ENCODE assay signal across 8 mouse cellular contexts in the genomic region with DNA sequence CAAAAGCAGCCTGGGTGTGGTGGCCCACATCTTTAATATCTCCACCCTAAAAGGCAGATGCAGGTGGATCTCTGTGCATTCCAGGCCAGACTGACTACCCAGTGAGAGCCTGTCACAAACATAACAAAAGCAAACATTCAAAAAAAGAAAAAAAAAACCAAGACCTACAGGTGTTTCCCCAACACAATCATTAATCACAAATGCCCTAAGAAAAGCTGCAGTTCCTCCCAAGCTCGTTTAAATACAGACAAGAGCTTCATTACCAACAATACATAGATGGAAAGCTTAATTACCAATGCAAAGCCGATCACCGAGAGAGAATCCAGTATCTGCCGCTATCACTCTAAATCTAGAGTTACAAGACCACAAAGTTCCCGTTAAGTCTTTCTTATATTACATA. TPM values are rescaled to one million over a fixed set of nuclear protein-coding genes. Genes with fewer than 3 reads are reported as not detected.
DNase-seq lines count a peak whose midpoint lies in the region; ATAC-seq and TF ChIP-seq lines count a peak whose summit lies in the region.

No protein-coding gene starts in this region.

- no peaks in the 10 kb centered on the region for H3K36me3 ChIP-seq in heart, embryonic 13.5 days
- no peaks in the 10 kb centered on the region for H3K36me3 ChIP-seq in ES-E14 (ENCODE audit: control insufficient read depth, insufficient read depth, low read length, poor library complexity, severe bottlenecking)
- no peaks in the 10 kb centered on the region for H3K36me3 ChIP-seq in hindbrain, embryonic 12.5 days
- H3K36me3 ChIP-seq in midbrain, embryonic 13.5 days: no peaks in the 10 kb centered on the region

- ATAC-seq in heart, embryonic 13.5 days (ENCODE audit: extremely low read depth, insufficient number of reproducible peaks, low FRiP score, low TSS enrichment): no peak
- ATAC-seq in hindbrain, embryonic 12.5 days (ENCODE audit: low FRiP score): no peak
- no peak for ATAC-seq in midbrain, embryonic 13.5 days

- 14% methylated on average over 5 of the region's 5 CpGs for WGBS in heart, embryonic 13.5 days
- WGBS in hindbrain, embryonic 12.5 days: 4% methylated on average over 5 of the region's 5 CpGs
- WGBS in midbrain, embryonic 13.5 days: under 1% methylated on average over 5 of the region's 5 CpGs

- H3K27ac ChIP-seq in heart, embryonic 13.5 days (replicated peaks): no peak overlapping the region
- no peak overlapping the region; the same call in 1 of the 2 replicates for H3K27ac ChIP-seq in ES-E14 (ENCODE audit: insufficient read depth, low read depth, low read length, poor library complexity, severe bottlenecking)
- no peak overlapping the region for H3K27ac ChIP-seq in hindbrain, embryonic 12.5 days
- no peak overlapping the region for H3K27ac ChIP-seq in midbrain, embryonic 13.5 days

- H3K4me3 ChIP-seq in heart, embryonic 13.5 days: peak overlapping the region; percentile 78
- peak overlapping the region; percentile 89 to 99 for H3K4me3 ChIP-seq in ES-E14 (ENCODE audit: insufficient read depth in 1 of 2, low read depth in 1 of 2, low read length in 2 of 2, poor library complexity in 1 of 2, severe bottlenecking in 1 of 2)
- peak overlapping the region; percentile 89 for H3K4me3 ChIP-seq in hindbrain, embryonic 12.5 days
- peak overlapping the region; percentile 98 for H3K4me3 ChIP-seq in midbrain, embryonic 13.5 days (replicated peaks)

- H3K4me1 ChIP-seq in heart, embryonic 13.5 days: peaks cover 36% of the 10 kb centered on the region
- peaks cover 6 to 13% of the 10 kb centered on the region in 2 experiments; a peak in 3 of 4 replicates for H3K4me1 ChIP-seq in ES-E14 (ENCODE audit: control insufficient read depth in 2 of 2, insufficient read depth in 2 of 2, low read length in 2 of 2, poor library complexity in 1 of 2)
- H3K4me1 ChIP-seq in hindbrain, embryonic 12.5 days: peaks cover 23% of the 10 kb centered on the region
- H3K4me1 ChIP-seq in midbrain, embryonic 13.5 days (replicated peaks): peaks cover 35% of the 10 kb centered on the region

- DNase-seq in heart, postnatal 4 days: no peak
- DNase-seq in ES-E14 (ENCODE audit: low read depth, low spot score): peak; percentile 12
- DNase-seq in adrenal gland, postnatal 10 days: no peak
- DNase-seq in adrenal gland, adult 8-10 months: no peak
- DNase-seq in thymus, postnatal 10 days (ENCODE audit: low spot score in 2 of 2): no peak

- H3K4me2 ChIP-seq in heart, embryonic 13.5 days: peak overlapping the region; percentile 89
- peak overlapping the region; percentile 83 for H3K4me2 ChIP-seq in hindbrain, embryonic 12.5 days (replicated peaks)
- peak overlapping the region; percentile 81 for H3K4me2 ChIP-seq in midbrain, embryonic 13.5 days (replicated peaks)

- peak overlapping the region; percentile 94 for H3K9ac ChIP-seq in heart, embryonic 13.5 days
- peak overlapping the region; percentile 15; the same call in 1 of the 2 replicates for H3K9ac ChIP-seq in ES-E14 (ENCODE audit: insufficient read depth, low read depth, low read length, poor library complexity, severe bottlenecking)
- peak overlapping the region; percentile 94; the same call in 1 of the 2 replicates for H3K9ac ChIP-seq in hindbrain, embryonic 12.5 days
- peak overlapping the region; percentile 89 for H3K9ac ChIP-seq in midbrain, embryonic 13.5 days (replicated peaks)

- in situ Hi-C loops in ES-E14 (cut with MboI; ENCODE audit: low sequenced_read_pairs in 2 of 2, unreplicated experiment in 2 of 2): no loop called here

- H3K27me3 ChIP-seq in heart, embryonic 13.5 days (replicated peaks): no peaks in the 10 kb centered on the region
- no peaks in the 10 kb centered on the region for H3K27me3 ChIP-seq in hindbrain, embryonic 12.5 days
- H3K27me3 ChIP-seq in midbrain, embryonic 13.5 days: peaks cover 4% of the 10 kb centered on the region; the same call in 1 of the 2 replicates

- H3K9me3 ChIP-seq in heart, embryonic 13.5 days: no peaks in the 10 kb centered on the region
- H3K9me3 ChIP-seq in ES-E14 (ENCODE audit: control insufficient read depth, insufficient read depth, low read depth, low read length): no peaks in the 10 kb centered on the region
- H3K9me3 ChIP-seq in hindbrain, embryonic 12.5 days (replicated peaks): no peaks in the 10 kb centered on the region
- peaks cover 4% of the 10 kb centered on the region; the same call in 1 of the 2 replicates for H3K9me3 ChIP-seq in midbrain, embryonic 13.5 days

TF ChIP-seq in ES-E14, 5 proteins besides CTCF, POLR2A, EP300 and RAD21:
- TF ChIP-seq CHD2 (IDR thresholded peaks at IDR 0.05; ENCODE audit: low read depth, low read length) (no peak), ZC3H11A (IDR thresholded peaks at IDR 0.05; ENCODE audit: borderline replicate concordance, low read depth, low read length) (no peak), ZNF384 (IDR thresholded peaks at IDR 0.05; ENCODE audit: low read depth, low read length) (no peak), HCFC1 (IDR thresholded peaks at IDR 0.05; ENCODE audit: borderline replicate concordance, insufficient read depth, low read length) (no peak), MAFK (IDR thresholded peaks at IDR 0.05; ENCODE audit: insufficient read depth, low read depth, low read length) (no peak)

RNA-seq across cellular contexts. Expression of gene Epn2, which starts 1.5 kb away (rescaled TPM):
- polyA plus RNA-seq in heart, embryonic 13.5 days (2015; fragmentation: Nextera tagmentation; extraction: Ambion mirVana): 19.8 and 20.5 TPM in 2 replicates
- 10 to 100 TPM; 33.6 to 34.7 TPM for total RNA-seq in heart, postnatal 4 days (2021)
- total RNA-seq in ES-E14 (2012; rRNA removed): 29.0 and 33.1 TPM in 2 replicates
- polyA plus RNA-seq in hindbrain, embryonic 12.5 days (2016; fragmentation: Nextera tagmentation; extraction: Ambion mirVana): 42.4 and 44.3 TPM in 2 replicates
- polyA plus RNA-seq in midbrain, embryonic 13.5 days (2015; fragmentation: Nextera tagmentation; extraction: Ambion mirVana): 48.3 and 51.2 TPM in 2 replicates
- total RNA-seq in adrenal gland, postnatal 10 days (2021): 10 to 100 TPM; 32.2 to 36.8 TPM
- total RNA-seq in adrenal gland, adult 8-10 months (2022): 10 to 100 TPM; 27.6 to 47.1 (median 35.7) TPM

Comparison
In these comparisons a context has a peak if more than half of its experiments do, and no peak if none do; other contexts are left out.
1. H3K9ac ChIP-seq: peak in every context shown above with its lines; median percentile 94 in heart, embryonic 13.5 days; 94 in hindbrain, embryonic 12.5 days; 89 in midbrain, embryonic 13.5 days; 15 in ES-E14.